Mouse (Mus musculus) midbrain, embryonic 13.5 days (tissue): ENCODE results near the gene Brpf3. TPM values are rescaled to one million over a fixed set of nuclear protein-coding genes. Genes with fewer than 3 reads are reported as not detected.
"Not testable (repeated sequence)": the region's sequence is repeated elsewhere in the genome, so short reads cannot be mapped to it uniquely, and the experiment has no call there.

Experiments used
- ATAC-seq: fragments of 200-750 bp; cut with Nextera tagmentation; 2 replicates; pipeline ENCODE4 v1.8.0; 2017; ENCODE audit warnings: mild to moderate bottlenecking, moderate TSS enrichment, moderate library complexity
- H3K27ac ChIP-seq: fragments of 300-500 bp; sonication (generic); 2 replicates; pipeline ENCODE4 v1.5.1; 2015; ENCODE audit warnings: inconsistent platforms, mild to moderate bottlenecking, moderate library complexity
- H3K27me3 ChIP-seq: fragments of 300-500 bp; sonication (generic); 2 replicates; pipeline ENCODE4 v1.6.1; 2015; ENCODE audit warnings: mild to moderate bottlenecking, inconsistent platforms
- H3K36me3 ChIP-seq: fragments of 300-500 bp; sonication (generic); 2 replicates; pipeline ENCODE4 v1.6.1; 2015; ENCODE audit warnings: mild to moderate bottlenecking, inconsistent platforms
- H3K4me1 ChIP-seq: fragments of 300-500 bp; sonication (generic); replicated peaks from 2 replicates; pipeline ENCODE4 v1.6.1; 2015; ENCODE audit warnings: inconsistent platforms
- H3K4me2 ChIP-seq: fragments of 300-500 bp; sonication (generic); replicated peaks from 2 replicates; pipeline ENCODE4 v1.6.1; 2015; ENCODE audit warnings: moderate library complexity, mild to moderate bottlenecking, inconsistent platforms
- H3K4me3 ChIP-seq: fragments of 300-500 bp; sonication (generic); replicated peaks from 2 replicates; pipeline ENCODE4 v1.5.1; 2015; ENCODE audit warnings: mild to moderate bottlenecking, inconsistent platforms
- H3K9ac ChIP-seq: fragments of 300-500 bp; sonication (generic); replicated peaks from 2 replicates; pipeline ENCODE4 v1.6.1; 2015; ENCODE audit warnings: mild to moderate bottlenecking, inconsistent platforms
- H3K9me3 ChIP-seq: fragments of 300-500 bp; sonication (generic); 2 replicates; pipeline ENCODE4 v1.6.1; 2016; ENCODE audit warnings: mild to moderate bottlenecking, inconsistent platforms
- WGBS: fragments of 180-500 bp; shearing (Covaris S2); methylation state at CpG from one replicate; pipeline ENCODE4 v1.1.7; 2015; 5-methylcytosine and 5-hydroxymethylcytosine counted together
- polyA plus RNA-seq: library from polyadenylated mRNA; unstranded; fragments of >200 nt; fragmentation: Nextera tagmentation; extraction: Ambion mirVana; gene quantifications from 2 replicates; pipeline ENCODE4 v1.2.1, GENCODE M21; 2015

Gene Brpf3
- polyA plus RNA-seq, result 9.2 and 11.0 TPM in 2 replicates

- Histone ChIP-seq H3K4me2 (peak within 1 kb of the TSS; percentile 95), H3K4me1 (peaks cover 32% of the 10 kb centered on the region), H3K27me3 (no peaks in the 10 kb centered on the region), H3K4me3 (peak within 1 kb of the TSS; percentile 74), H3K9me3 (no peaks in the 10 kb centered on the region), H3K9ac (peak within 1 kb of the TSS; percentile 98), H3K36me3 (peaks cover 2% of the 10 kb centered on the region), H3K27ac (peak within 1 kb of the TSS; percentile 99)
- peak; percentile 87 for ATAC-seq
- WGBS, result 0% methylated on average over 57 of the region's 99 CpGs
Measured at GRCm38 (mm10) chr17:28800671-28801412, at the start of gene Brpf3. Gene Brpf3 (plus strand): TSS chr17:28801090.

- Histone ChIP-seq H3K27ac (no peak overlapping the region), H3K9ac (no peak overlapping the region)
- WGBS, result 74% methylated on average over 5 of the region's 5 CpGs
Measured at GRCm38 (mm10) chr17:28756447-28756846, 44.4 kb upstream of the Brpf3 start.

GRCm38 (mm10) chr17:28757470-28757869 is 43.4 kb upstream of the Brpf3 start:
- WGBS, result 77% methylated on average over 2 of the region's 2 CpGs
- H3K4me2 ChIP-seq, result no peak overlapping the region
- no peak for ATAC-seq
- no peaks in the 10 kb centered on the region for H3K36me3 ChIP-seq
- no peak overlapping the region for H3K4me3 ChIP-seq
- H3K4me1 ChIP-seq, result no peaks in the 10 kb centered on the region
- H3K27ac ChIP-seq, result no peak overlapping the region
- H3K9me3 ChIP-seq, result no peaks in the 10 kb centered on the region
- H3K9ac ChIP-seq, result no peak overlapping the region
- H3K27me3 ChIP-seq, result no peaks in the 10 kb centered on the region

More at GRCm38 (mm10) chr17:28756447-28756846, 44.4 kb upstream of the Brpf3 start:
- no peaks in the 10 kb centered on the region for H3K9me3 ChIP-seq
- no peak for ATAC-seq
- no peak overlapping the region for H3K4me2 ChIP-seq
- no peaks in the 10 kb centered on the region for H3K27me3 ChIP-seq
- no peaks in the 10 kb centered on the region for H3K4me1 ChIP-seq
- H3K36me3 ChIP-seq, result no peaks in the 10 kb centered on the region
- H3K4me3 ChIP-seq, result no peak overlapping the region

GRCm38 (mm10) chr17:28760736-28761312 is 40.1 kb upstream of the Brpf3 start:
- WGBS, result 78% methylated on average over 8 of the region's 8 CpGs
- Histone ChIP-seq H3K9ac (no peak overlapping the region), H3K4me3 (no peak overlapping the region), H3K27ac (no peak overlapping the region), H3K4me1 (no peaks in the 10 kb centered on the region), H3K9me3 (no peaks in the 10 kb centered on the region), H3K27me3 (no peaks in the 10 kb centered on the region), H3K4me2 (no peak overlapping the region), H3K36me3 (no peaks in the 10 kb centered on the region)
- no peak for ATAC-seq

GRCm38 (mm10) chr17:28761871-28762270 is 39.0 kb upstream of the Brpf3 start:
- ATAC-seq, result no peak
- Histone ChIP-seq H3K4me1 (no peaks in the 10 kb centered on the region), H3K4me2 (no peak overlapping the region), H3K4me3 (no peak overlapping the region), H3K9ac (no peak overlapping the region), H3K9me3 (no peaks in the 10 kb centered on the region), H3K36me3 (no peaks in the 10 kb centered on the region), H3K27ac (no peak overlapping the region), H3K27me3 (no peaks in the 10 kb centered on the region)
- WGBS, result 10% methylated on average over 3 of the region's 3 CpGs

GRCm38 (mm10) chr17:28766203-28766602 is 34.7 kb upstream of the Brpf3 start:
- H3K9ac ChIP-seq, result no peak overlapping the region
- H3K4me1 ChIP-seq, result peaks cover 15% of the 10 kb centered on the region
- no peaks in the 10 kb centered on the region for H3K36me3 ChIP-seq
- no peak overlapping the region for H3K27ac ChIP-seq
- no peak overlapping the region for H3K4me2 ChIP-seq
- ATAC-seq, result no peak
- peaks cover 34% of the 10 kb centered on the region for H3K27me3 ChIP-seq
- H3K4me3 ChIP-seq, result no peak overlapping the region
- no peaks in the 10 kb centered on the region for H3K9me3 ChIP-seq
- WGBS, result 71% methylated on average over 3 of the region's 3 CpGs

- H3K9ac ChIP-seq, result no peak overlapping the region
- no peaks in the 10 kb centered on the region for H3K36me3 ChIP-seq
- no peak for ATAC-seq
- H3K27me3 ChIP-seq, result peaks cover 39% of the 10 kb centered on the region
- peaks cover 15% of the 10 kb centered on the region for H3K4me1 ChIP-seq
- no peak overlapping the region for H3K4me3 ChIP-seq
- H3K9me3 ChIP-seq, result no peaks in the 10 kb centered on the region
- no peak overlapping the region for H3K27ac ChIP-seq
- WGBS, result 73% methylated on average over 11 of the region's 11 CpGs
- H3K4me2 ChIP-seq, result no peak overlapping the region
Measured at GRCm38 (mm10) chr17:28766781-28767515, 33.9 kb upstream of the Brpf3 start.

GRCm38 (mm10) chr17:28769121-28769874 is 31.6 kb upstream of the Brpf3 start, which contains the start of gene Mapk13:
Gene Mapk13 (plus strand): TSS chr17:28769297.
- no peaks in the 10 kb centered on the region for H3K36me3 ChIP-seq
- H3K9me3 ChIP-seq, result no peaks in the 10 kb centered on the region
- 0 out of 2 replicates have a peak, but pooled peaks have one; percentile 40 for ATAC-seq
- H3K9ac ChIP-seq, result peak within 1 kb of the TSS; percentile 58
- H3K27me3 ChIP-seq, result peaks cover 39% of the 10 kb centered on the region
- peak within 1 kb of the TSS; percentile 38 for H3K4me3 ChIP-seq
- WGBS, result 1% methylated on average over 58 of the region's 58 CpGs
- H3K4me1 ChIP-seq, result peaks cover 15% of the 10 kb centered on the region
- H3K4me2 ChIP-seq, result peak within 1 kb of the TSS; percentile 65
- no peak within 1 kb of the TSS for H3K27ac ChIP-seq

GRCm38 (mm10) chr17:28769875-28770421 is 30.9 kb upstream of the Brpf3 start:
- Histone ChIP-seq H3K9me3 (no peaks in the 10 kb centered on the region), H3K4me2 (peak overlapping the region; percentile 65), H3K27ac (no peak overlapping the region), H3K4me1 (peaks cover 15% of the 10 kb centered on the region), H3K9ac (peak overlapping the region; percentile 58), H3K27me3 (peaks cover 39% of the 10 kb centered on the region), H3K4me3 (peak overlapping the region; percentile 38), H3K36me3 (no peaks in the 10 kb centered on the region)
- WGBS, result 5% methylated on average over 24 of the region's 24 CpGs
- ATAC-seq, result no peak

GRCm38 (mm10) chr17:28771289-28771688 is 29.6 kb upstream of the Brpf3 start:
- peaks cover 39% of the 10 kb centered on the region for H3K27me3 ChIP-seq
- H3K9me3 ChIP-seq, result no peaks in the 10 kb centered on the region
- H3K4me1 ChIP-seq, result peaks cover 15% of the 10 kb centered on the region
- no peak overlapping the region for H3K27ac ChIP-seq
- H3K36me3 ChIP-seq, result no peaks in the 10 kb centered on the region
- no peak overlapping the region for H3K4me3 ChIP-seq
- H3K9ac ChIP-seq, result no peak overlapping the region
- 96% methylated on average over 5 of the region's 5 CpGs for WGBS
- H3K4me2 ChIP-seq, result no peak overlapping the region
- no peak for ATAC-seq

GRCm38 (mm10) chr17:28774303-28774702 is 26.6 kb upstream of the Brpf3 start:
- ATAC-seq, H3K9me3 ChIP-seq, H3K9ac ChIP-seq, H3K4me3 ChIP-seq, H3K27ac ChIP-seq, H3K4me2 ChIP-seq, H3K36me3 ChIP-seq: not testable (repeated sequence)
- Histone ChIP-seq H3K27me3 (peaks cover 24% of the 10 kb centered on the region), H3K4me1 (peaks cover 10% of the 10 kb centered on the region)
- WGBS, result 96% methylated on average over 9 of the region's 9 CpGs
